Mouse (Mus musculus) CH12.LX (cell line): ENCODE data around the gene Ncbp2. TPM values are rescaled to one million over a fixed set of nuclear protein-coding genes. Genes with fewer than 3 reads are reported as not detected.

Experiments used
- DNase-seq: peaks from one replicate; pipeline ENCODE4 v3.0.0-alpha.2; 2013; ENCODE audit errors: extremely low read depth
- H3K27ac ChIP-seq: 2 replicates; pipeline ENCODE4 v1.5.1; 2012; ENCODE audit warnings: low read depth, mild to moderate bottlenecking, control low read depth, moderate library complexity; ENCODE audit not compliant: insufficient read depth
- H3K27me3 ChIP-seq: replicated peaks from 2 replicates; pipeline ENCODE3; 2012; ENCODE audit warnings: inconsistent platforms
- H3K36me3 ChIP-seq, 2 experiments: replicated peaks in 1 of 2; 2 replicates each; pipeline versions ENCODE3 to v1.6.1; 2012; ENCODE audit warnings: inconsistent platforms in 1 of 2, low read length in 1 of 2, mild to moderate bottlenecking in 1 of 2, mixed read lengths in 1 of 2, moderate library complexity in 1 of 2; ENCODE audit not compliant: control insufficient read depth in 1 of 2, insufficient read depth in 1 of 2
- H3K4me1 ChIP-seq, 2 experiments: 2 replicates each; pipeline ENCODE4 v1.6.1; 2012; ENCODE audit warnings: inconsistent platforms in 1 of 2, moderate library complexity in 1 of 2; ENCODE audit not compliant: insufficient read depth in 2 of 2, control insufficient read depth in 1 of 2
- H3K4me2 ChIP-seq: 2 replicates; pipeline ENCODE4 v1.6.1; 2012; ENCODE audit warnings: low read depth, mild to moderate bottlenecking, control low read depth; ENCODE audit not compliant: poor library complexity, insufficient read depth, severe bottlenecking
- H3K4me3 ChIP-seq, 3 experiments: fragments of 150-350 bp in 1 of 3; sonication (generic) in 1 of 3; replicated peaks in 1 of 3; 2 replicates each; pipeline versions ENCODE3 to v1.5.1; 2011 to 2012; ENCODE audit warnings: low read depth in 2 of 3, low read length in 2 of 3, mild to moderate bottlenecking in 2 of 3, moderate library complexity in 2 of 3, control low read depth in 1 of 3, improper control_type of control experiment in 1 of 3, inconsistent platforms in 1 of 3, mixed read lengths in 1 of 3; ENCODE audit not compliant: poor library complexity in 1 of 3
- H3K79me2 ChIP-seq: replicated peaks from 2 replicates; pipeline ENCODE4 v1.6.1; 2012; ENCODE audit warnings: mild to moderate bottlenecking, moderate library complexity; ENCODE audit not compliant: control insufficient read depth, poor library complexity, insufficient read depth, severe bottlenecking; ENCODE audit errors: extremely low read depth
- H3K9ac ChIP-seq: 2 replicates; pipeline ENCODE4 v1.6.1; 2012; ENCODE audit warnings: low read depth, mild to moderate bottlenecking, control low read depth, moderate library complexity; ENCODE audit not compliant: insufficient read depth
- H3K9me3 ChIP-seq: replicated peaks from 2 replicates; pipeline ENCODE3; 2012; ENCODE audit warnings: low read length, inconsistent platforms, mixed read lengths
- BHLHE40 ChIP-seq: IDR thresholded peaks from 2 replicates; pipeline ENCODE4 v1.6.1; 2011; ENCODE audit warnings: mild to moderate bottlenecking, low read depth, low read length, improper control_type of control experiment
- CHD1 ChIP-seq: IDR thresholded peaks from 2 replicates; pipeline ENCODE4 v1.6.1; 2012; ENCODE audit warnings: low read depth, low read length, improper control_type of control experiment, inconsistent platforms
- CTCF ChIP-seq, 2 experiments: IDR thresholded peaks in 1 of 2; conservative IDR thresholded peaks in 1 of 2; 2 replicates each; pipeline ENCODE4 v1.5.1; 2011 to 2012; ENCODE audit warnings: low read depth in 2 of 2, low read length in 2 of 2, improper control_type of control experiment in 1 of 2, inconsistent platforms in 1 of 2, mild to moderate bottlenecking in 1 of 2, moderate library complexity in 1 of 2
- E2F4 ChIP-seq: IDR thresholded peaks from 2 replicates; pipeline ENCODE4 v1.6.1; 2011; ENCODE audit warnings: low read depth, low read length, improper control_type of control experiment; ENCODE audit not compliant: insufficient replicate concordance
- ELF1 ChIP-seq: IDR thresholded peaks from 2 replicates; pipeline ENCODE4 v1.6.1; 2014; ENCODE audit warnings: low read depth, mild to moderate bottlenecking, inconsistent platforms, low read length, improper control_type of control experiment
- ETS1 ChIP-seq: conservative IDR thresholded peaks from 2 replicates; pipeline ENCODE4 v1.6.1; 2012; ENCODE audit warnings: low read depth, mild to moderate bottlenecking, inconsistent platforms, low read length, improper control_type of control experiment, moderate library complexity
- GABPA ChIP-seq: IDR thresholded peaks from 2 replicates; pipeline ENCODE4 v1.6.1; 2012; ENCODE audit warnings: low read depth, low read length, improper control_type of control experiment, inconsistent platforms; ENCODE audit not compliant: insufficient replicate concordance
- MAFK ChIP-seq: IDR thresholded peaks from 2 replicates; pipeline ENCODE4 v1.6.1; 2011; ENCODE audit warnings: low read length, improper control_type of control experiment; ENCODE audit not compliant: insufficient replicate concordance
- MAX ChIP-seq: IDR thresholded peaks from 2 replicates; pipeline ENCODE4 v1.6.1; 2011; ENCODE audit warnings: low read length, improper control_type of control experiment
- MEF2A ChIP-seq: IDR thresholded peaks from 2 replicates; pipeline ENCODE4 v1.6.1; 2014; ENCODE audit warnings: low read depth, mild to moderate bottlenecking, inconsistent platforms, low read length, improper control_type of control experiment, borderline replicate concordance
- MYC ChIP-seq: IDR thresholded peaks from 2 replicates; pipeline ENCODE4 v1.6.1; 2011; ENCODE audit warnings: low read depth, mild to moderate bottlenecking, improper control_type of control experiment, low read length
- POLR2A ChIP-seq: IDR thresholded peaks from 2 replicates; pipeline ENCODE4 v1.6.1; 2011; ENCODE audit warnings: low read depth, mild to moderate bottlenecking, improper control_type of control experiment, low read length
- POLR2AphosphoS2 ChIP-seq: IDR thresholded peaks from 2 replicates; pipeline ENCODE4 v1.6.1; 2011; ENCODE audit warnings: low read depth, low read length, improper control_type of control experiment
- RAD21 ChIP-seq: IDR thresholded peaks from 2 replicates; pipeline ENCODE4 v1.6.1; 2011; ENCODE audit warnings: low read depth, mild to moderate bottlenecking, low read length, improper control_type of control experiment, moderate library complexity
- RCOR1 ChIP-seq: conservative IDR thresholded peaks from 2 replicates; pipeline ENCODE4 v1.6.1; 2012; ENCODE audit warnings: low read depth, mild to moderate bottlenecking, inconsistent platforms, low read length, improper control_type of control experiment
- SIN3A ChIP-seq: IDR thresholded peaks from 2 replicates; pipeline ENCODE4 v1.6.1; 2012; ENCODE audit warnings: low read length, improper control_type of control experiment, inconsistent platforms
- TBP ChIP-seq: conservative IDR thresholded peaks from 2 replicates; pipeline ENCODE4 v1.6.1; 2011; ENCODE audit warnings: low read depth, low read length, improper control_type of control experiment
- TCF12 ChIP-seq: IDR thresholded peaks from 2 replicates; pipeline ENCODE4 v1.6.1; 2014; ENCODE audit warnings: low read depth, mild to moderate bottlenecking, inconsistent platforms, low read length, improper control_type of control experiment
- UBTF ChIP-seq: IDR thresholded peaks from 2 replicates; pipeline ENCODE4 v1.6.1; 2012; ENCODE audit warnings: low read depth, mild to moderate bottlenecking, inconsistent platforms, low read length, improper control_type of control experiment, moderate library complexity
- USF1 ChIP-seq: IDR thresholded peaks from 2 replicates; pipeline ENCODE4 v1.6.1; 2014; ENCODE audit warnings: low read depth, mild to moderate bottlenecking, inconsistent platforms, low read length, improper control_type of control experiment
- USF2 ChIP-seq: conservative IDR thresholded peaks from 2 replicates; pipeline ENCODE4 v1.6.1; 2011; ENCODE audit warnings: low read depth, low read length, improper control_type of control experiment
- ZKSCAN1 ChIP-seq: IDR thresholded peaks from 2 replicates; pipeline ENCODE4 v1.6.1; 2012; ENCODE audit warnings: low read depth, inconsistent platforms, low read length, improper control_type of control experiment, borderline replicate concordance
- dilution Hi-C: fragments of 300-500 bp; cut with MboI; formaldehyde crosslinking; loops from 2 replicates; pipeline ENCODE4 v1.14.3; 2020; ENCODE audit warnings: low sequenced_read_pairs; ENCODE audit not compliant: extremely low pct_unique_long_range_greater_than_20kb, extremely low pct_ligation_motif_present
- in situ Hi-C: fragments of 300-500 bp; cut with MboI; formaldehyde crosslinking; loops from 3 replicates; pipeline ENCODE4 v1.14.3; 2019; ENCODE audit warnings: low sequenced_read_pairs, low pct_ligation_motif_present, low pct_unique_long_range_greater_than_20kb, mixed read lengths
- polyA plus RNA-seq: library from polyadenylated mRNA; unstranded; fragments of >175 nt; gene quantifications from 2 replicates; pipeline ENCODE4 v1.2.1, GENCODE M21; 2012; ENCODE audit warnings: low read depth; ENCODE audit not compliant: insufficient read length
- total RNA-seq, 2 experiments: library from RNA; depleted of rRNA; stranded (reverse); fragments of 300-350 nt in 1 of 2; fragments of >200 nt in 1 of 2; gene quantifications; 2 replicates each; pipeline ENCODE4 v1.2.3; 2012 to 2014

The Ncbp2 gene
- total and polyA plus RNA-seq, 3 experiments: 39.1 to 178 (median 85.9) TPM

DNA sequence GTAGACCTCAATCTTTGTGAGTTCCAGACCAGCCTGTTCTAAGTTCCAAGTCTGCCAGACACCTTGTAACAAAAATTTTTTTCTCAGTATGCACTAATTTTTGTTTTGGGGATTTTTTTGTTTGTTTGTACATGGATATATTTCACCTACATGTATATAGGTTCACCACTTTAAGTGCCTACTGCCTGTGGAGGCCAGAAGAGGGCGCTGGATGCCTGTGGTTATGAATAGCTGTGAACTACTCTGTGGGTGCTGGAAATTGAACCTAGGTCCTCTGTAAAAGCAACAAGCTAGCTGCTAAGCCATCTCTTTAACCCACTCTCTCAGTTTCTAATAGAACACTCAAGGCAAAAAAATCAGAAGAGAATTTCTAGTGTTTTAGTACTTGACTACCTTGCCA lies 43.7 kb downstream of the Ncbp2 start:
- dilution Hi-C loops: no loop called here
- Histone ChIP-seq H3K27ac (no peak overlapping the region), H3K9ac (no peak overlapping the region), H3K4me2 (no peak overlapping the region), H3K4me1 (no peaks in the 10 kb centered on the region), H3K4me3 (no peak overlapping the region), H3K36me3 (peaks cover 27 to 74% of the 10 kb centered on the region in 2 experiments), H3K9me3 (no peaks in the 10 kb centered on the region), H3K27me3 (no peaks in the 10 kb centered on the region), H3K79me2 (peaks cover 25% of the 10 kb centered on the region)
- in situ Hi-C loops: no loop called here
- TF ChIP-seq USF1: no peak
- TF ChIP-seq POLR2AphosphoS2: no peak
- no peak for TF ChIP-seq MAX
- TF ChIP-seq ELF1: no peak
- TF ChIP-seq BHLHE40: no peak
- no peak for TF ChIP-seq SIN3A
- TF ChIP-seq USF2: no peak
- no peak for TF ChIP-seq GABPA
- no peak for TF ChIP-seq TBP
- TF ChIP-seq MEF2A: no peak
- no peak for TF ChIP-seq MAFK
- peak in 1 of 2 experiments; percentile 49; a peak in 2 of 4 replicates for TF ChIP-seq CTCF (conservative IDR thresholded peaks at IDR 0.05 in 1 of 2, IDR thresholded peaks at IDR 0.05 in 1 of 2; ENCODE audit: low read depth in 2 of 2, low read length in 2 of 2)
- no peak for TF ChIP-seq MYC
- peak; percentile 24 for TF ChIP-seq RAD21
- no peak for TF ChIP-seq TCF12
- peak; percentile 26 for DNase-seq

GRCm38 (mm10) chr16:31993195-31993594 lies 44.9 kb downstream of the Ncbp2 start:
- H3K4me3 ChIP-seq: no peak overlapping the region
- no peaks in the 10 kb centered on the region for H3K4me1 ChIP-seq
- dilution Hi-C loops: no loop called here
- H3K9me3 ChIP-seq: no peaks in the 10 kb centered on the region
- no peak for TF ChIP-seq RCOR1
- TF ChIP-seq ZKSCAN1: no peak
- no peak for TF ChIP-seq POLR2AphosphoS2
- no peak for TF ChIP-seq UBTF
- TF ChIP-seq CHD1: no peak
- TF ChIP-seq MYC: no peak
- no peak for TF ChIP-seq POLR2A
- no peak for TF ChIP-seq ETS1
- TF ChIP-seq E2F4: no peak
- DNase-seq: no peak
- H3K9ac ChIP-seq: no peak overlapping the region
- H3K79me2 ChIP-seq: peaks cover 36% of the 10 kb centered on the region
- in situ Hi-C loops: no loop called here
- no peaks in the 10 kb centered on the region for H3K27me3 ChIP-seq
- no peak overlapping the region for H3K4me2 ChIP-seq
- peaks cover 28 to 75% of the 10 kb centered on the region in 2 experiments for H3K36me3 ChIP-seq
- no peak overlapping the region for H3K27ac ChIP-seq
